Mouse (Mus musculus): ENCODE measurements around the gene Foxd1. TPM values are rescaled to one million over a fixed set of nuclear protein-coding genes. Genes with fewer than 3 reads are reported as not detected.
A peak's percentile ranks its signal among the peaks of the same experiment; 100 is the strongest.

The Foxd1 gene
- polyA plus RNA-seq, 1 experiment from 2014 or later, result 4.6 TPM

DNA sequence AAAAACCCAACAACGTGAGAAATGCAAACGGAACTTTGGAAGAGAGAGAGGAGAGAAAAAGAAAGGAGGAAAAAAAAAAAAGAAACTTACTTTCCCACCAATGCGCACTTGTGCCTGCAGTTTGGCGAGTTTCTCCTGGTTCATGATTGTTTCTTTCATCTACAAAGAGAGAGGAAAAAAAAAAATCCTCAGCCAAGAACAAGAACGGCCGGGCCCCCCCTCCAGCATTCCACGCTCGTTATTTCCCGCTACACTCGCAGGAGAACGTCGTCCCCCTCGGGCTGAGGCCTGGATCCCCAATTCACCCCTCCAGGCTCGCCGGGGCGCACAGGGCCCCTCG is 37.9 kb upstream of the Foxd1 start:
- WGBS, result under 1% methylated on average over 16 of the region's 17 CpGs

DNA sequence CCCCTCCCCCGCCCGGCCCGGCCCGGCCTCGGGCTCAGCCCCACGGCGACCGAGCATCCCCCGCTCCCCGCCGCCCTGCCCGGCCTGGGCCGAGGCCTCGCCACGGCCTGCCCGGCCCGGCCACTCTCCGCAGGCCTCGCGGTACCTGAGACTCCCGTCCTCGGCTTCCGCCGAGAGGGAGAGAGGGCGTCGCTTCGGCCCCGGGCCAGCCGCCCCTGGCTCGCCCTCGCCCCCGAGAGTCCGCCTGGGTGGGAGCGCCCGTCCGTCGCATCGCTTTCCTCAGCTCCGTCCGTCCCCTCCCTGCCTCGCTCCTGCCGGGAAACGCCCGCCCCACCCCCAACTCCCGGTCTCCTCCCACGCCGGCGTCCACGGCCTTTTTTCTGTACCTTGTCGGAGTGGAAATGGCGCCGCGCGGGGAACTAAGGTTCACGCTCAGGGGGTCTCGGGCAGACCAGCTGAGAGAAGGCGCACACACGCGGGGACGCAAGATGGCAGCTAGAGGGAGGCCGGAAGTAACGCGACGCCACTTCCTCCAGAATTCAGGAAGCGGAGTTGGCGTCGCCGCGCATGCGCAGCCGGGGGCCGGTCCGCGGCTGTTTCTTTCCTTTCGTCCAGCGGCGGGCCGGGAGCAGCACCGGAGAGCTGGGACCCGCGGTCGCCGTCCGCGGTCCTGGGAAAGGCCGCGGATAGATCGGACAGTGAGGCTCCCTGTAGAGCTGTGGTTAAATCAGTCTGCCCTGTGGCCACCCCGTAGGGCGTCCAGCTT is 37.4 kb upstream of the Foxd1 start, which contains the start of gene Btf3:
Gene Btf3, minus strand, starts transcription at position 527 of the 766 bp plus-strand sequence.
- Histone ChIP-seq H3K27me3 (ENCODE audit: control insufficient read depth, insufficient read depth, low read length) (no peaks in the 10 kb centered on the region), H3K27ac (ENCODE audit: low read depth, low read length) (peak within 1 kb of the TSS; percentile 74), H3K9ac (ENCODE audit: low read depth, low read length) (peak within 1 kb of the TSS; percentile 96), H3K4me1 (replicated peaks; ENCODE audit: control insufficient read depth, insufficient read depth, low read length) (0 out of 2 replicates have a peak, but pooled peaks cover 2% of the 10 kb centered on the region), H3K9me3 (ENCODE audit: control insufficient read depth, low read length) (no peaks in the 10 kb centered on the region), H3K36me3 (ENCODE audit: control insufficient read depth, insufficient read depth, low read length) (no peaks in the 10 kb centered on the region), H3K4me2 (replicated peaks; ENCODE audit: low read depth, low read length) (peak within 1 kb of the TSS; percentile 46), H3K4me3 (ENCODE audit: low read depth, low read length) (peak within 1 kb of the TSS; percentile 100)
- ATAC-seq (ENCODE audit: low FRiP score) (peak; percentile 95), DNase-seq (ENCODE audit: low spot score) (peak; percentile 97)
- WGBS, result under 1% methylated on average over 61 of the region's 90 CpGs

More for the DNA sequence above, 37.9 kb upstream of the Foxd1 start:
- ATAC-seq (ENCODE audit: low FRiP score) (no peak), DNase-seq (ENCODE audit: low spot score) (no peak)
- 0 out of 2 replicates have a peak, but pooled peaks cover 2% of the 10 kb centered on the region for H3K4me1 ChIP-seq (replicated peaks; ENCODE audit: control insufficient read depth, insufficient read depth, low read length)
- no peaks in the 10 kb centered on the region for H3K27me3 ChIP-seq (ENCODE audit: control insufficient read depth, insufficient read depth, low read length)
- H3K36me3 ChIP-seq (ENCODE audit: control insufficient read depth, insufficient read depth, low read length), result no peaks in the 10 kb centered on the region
- H3K9ac ChIP-seq (ENCODE audit: low read depth, low read length), result peak overlapping the region; percentile 96
- H3K4me2 ChIP-seq (replicated peaks; ENCODE audit: low read depth, low read length), result peak overlapping the region; percentile 42
- H3K9me3 ChIP-seq (ENCODE audit: control insufficient read depth, low read length), result no peaks in the 10 kb centered on the region
- H3K27ac ChIP-seq (ENCODE audit: low read depth, low read length), result peak overlapping the region; percentile 74
- H3K4me3 ChIP-seq (ENCODE audit: low read depth, low read length), result peak overlapping the region; percentile 100

DNA sequence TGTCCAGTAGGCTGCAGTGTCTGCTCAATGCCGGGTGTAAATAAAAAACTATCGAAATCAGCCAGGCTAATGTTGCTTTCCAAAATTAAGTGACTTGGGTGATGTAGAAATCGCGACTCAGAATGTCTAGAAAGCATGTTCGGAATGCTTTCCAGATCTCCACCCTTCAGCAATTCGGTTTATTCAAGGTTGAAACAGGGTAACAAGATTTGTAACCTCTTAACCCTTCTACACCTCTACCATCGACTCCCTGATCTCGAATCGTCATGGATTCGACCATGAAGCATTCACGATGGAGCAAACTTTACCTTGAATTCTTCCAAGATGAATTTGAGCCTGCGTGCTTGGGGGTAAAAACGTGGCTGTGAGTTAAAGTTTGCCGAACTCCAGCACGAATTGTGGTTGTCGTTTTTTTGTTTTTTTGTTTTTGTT is 36.8 kb upstream of the Foxd1 start:
- Histone ChIP-seq H3K4me3 (ENCODE audit: low read depth, low read length) (peak overlapping the region; percentile 100), H3K9me3 (ENCODE audit: control insufficient read depth, low read length) (no peaks in the 10 kb centered on the region), H3K27me3 (ENCODE audit: control insufficient read depth, insufficient read depth, low read length) (no peaks in the 10 kb centered on the region), H3K4me2 (replicated peaks; ENCODE audit: low read depth, low read length) (peak overlapping the region; percentile 46), H3K36me3 (ENCODE audit: control insufficient read depth, insufficient read depth, low read length) (no peaks in the 10 kb centered on the region), H3K4me1 (replicated peaks; ENCODE audit: control insufficient read depth, insufficient read depth, low read length) (0 out of 2 replicates have a peak, but pooled peaks cover 2% of the 10 kb centered on the region), H3K27ac (ENCODE audit: low read depth, low read length) (peak overlapping the region; percentile 74), H3K9ac (ENCODE audit: low read depth, low read length) (peak overlapping the region; percentile 96)
- peak; percentile 18; the same call in 1 of the 2 replicates for ATAC-seq (ENCODE audit: low FRiP score)
- 3% methylated on average over 16 of the region's 16 CpGs for WGBS
- no peak for DNase-seq (ENCODE audit: low spot score)

DNA sequence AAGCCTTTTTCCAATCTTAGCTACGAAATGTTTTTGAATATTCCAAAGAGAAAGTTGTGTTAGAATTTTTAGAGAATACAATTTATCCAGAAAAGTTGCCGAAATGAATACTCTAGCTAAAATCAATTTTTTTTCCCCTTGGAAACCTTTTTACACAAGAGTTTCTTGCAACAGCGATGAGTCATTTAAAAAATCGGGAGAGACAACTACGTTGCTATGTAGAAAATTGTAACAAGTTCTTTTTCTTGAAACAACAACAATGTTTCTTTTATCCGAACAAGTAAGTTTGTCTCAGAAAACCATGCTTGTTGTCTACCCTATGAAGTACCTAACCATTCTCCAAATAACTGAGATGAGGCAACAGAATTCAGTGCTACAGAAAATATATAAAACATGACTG is 36.1 kb upstream of the Foxd1 start:
- 0 out of 2 replicates have a peak, but pooled peaks cover 2% of the 10 kb centered on the region for H3K4me1 ChIP-seq (replicated peaks; ENCODE audit: control insufficient read depth, insufficient read depth, low read length)
- H3K4me3 ChIP-seq (ENCODE audit: low read depth, low read length), result no peak overlapping the region
- DNase-seq (ENCODE audit: low spot score), result no peak
- H3K9me3 ChIP-seq (ENCODE audit: control insufficient read depth, low read length), result no peaks in the 10 kb centered on the region
- H3K27ac ChIP-seq (ENCODE audit: low read depth, low read length), result no peak overlapping the region
- no peak for ATAC-seq (ENCODE audit: low FRiP score)
- H3K36me3 ChIP-seq (ENCODE audit: control insufficient read depth, insufficient read depth, low read length), result no peaks in the 10 kb centered on the region
- no peaks in the 10 kb centered on the region for H3K27me3 ChIP-seq (ENCODE audit: control insufficient read depth, insufficient read depth, low read length)
- no peak overlapping the region for H3K9ac ChIP-seq (ENCODE audit: low read depth, low read length)
- 90% methylated on average over 6 of the region's 6 CpGs for WGBS
- H3K4me2 ChIP-seq (replicated peaks; ENCODE audit: low read depth, low read length), result no peak overlapping the region

DNA sequence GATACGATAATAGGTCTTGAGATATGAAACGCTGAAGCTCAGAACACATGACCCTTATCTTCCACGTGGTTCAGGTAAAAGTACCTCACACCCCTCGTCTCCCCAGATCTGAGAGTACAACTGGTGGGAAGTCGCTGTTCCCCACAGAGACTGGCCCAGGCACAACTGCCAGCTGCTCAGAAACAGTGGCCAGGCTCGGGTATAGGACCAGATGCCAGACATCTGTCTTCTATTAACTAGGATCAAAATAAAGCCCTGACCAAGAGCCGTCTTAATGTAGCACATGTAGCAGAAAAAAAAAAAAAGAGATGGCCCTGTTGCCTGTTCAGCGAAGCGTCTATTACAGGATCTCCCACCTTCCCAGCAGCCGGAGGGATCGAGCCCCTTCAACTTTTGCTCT is 29.0 kb upstream of the Foxd1 start:
- no peak for ATAC-seq (ENCODE audit: low FRiP score)
- Histone ChIP-seq H3K4me3 (ENCODE audit: low read depth, low read length) (no peak overlapping the region), H3K4me1 (replicated peaks; ENCODE audit: control insufficient read depth, insufficient read depth, low read length) (no peaks in the 10 kb centered on the region), H3K36me3 (ENCODE audit: control insufficient read depth, insufficient read depth, low read length) (no peaks in the 10 kb centered on the region), H3K4me2 (replicated peaks; ENCODE audit: low read depth, low read length) (no peak overlapping the region), H3K9ac (ENCODE audit: low read depth, low read length) (no peak overlapping the region), H3K27ac (ENCODE audit: low read depth, low read length) (no peak overlapping the region), H3K9me3 (ENCODE audit: control insufficient read depth, low read length) (no peaks in the 10 kb centered on the region), H3K27me3 (ENCODE audit: control insufficient read depth, insufficient read depth, low read length) (no peaks in the 10 kb centered on the region)
- 74% methylated on average over 11 of the region's 11 CpGs for WGBS
- DNase-seq (ENCODE audit: low spot score), result no peak

DNA sequence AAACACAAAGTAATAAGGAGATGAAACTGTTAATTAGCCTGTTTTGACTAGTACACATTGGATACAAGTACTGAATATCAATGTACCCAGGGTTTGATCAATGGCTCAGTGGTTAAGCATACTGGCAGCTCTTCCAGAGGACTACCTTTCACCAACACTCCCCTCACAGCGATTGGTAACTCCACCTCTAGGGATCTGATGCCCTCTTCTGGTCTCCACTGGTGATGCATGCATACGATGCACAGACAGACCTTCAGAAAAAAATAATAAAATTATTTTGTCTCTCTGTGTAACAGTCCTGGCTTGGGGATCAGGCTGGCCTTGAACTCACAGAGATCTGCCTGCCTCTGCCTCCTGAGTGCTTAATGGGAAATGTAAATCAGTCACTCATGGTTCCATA is 21.9 kb upstream of the Foxd1 start:
- H3K9ac ChIP-seq (ENCODE audit: low read depth, low read length), result no peak overlapping the region
- DNase-seq (ENCODE audit: low spot score), result no peak

DNA sequence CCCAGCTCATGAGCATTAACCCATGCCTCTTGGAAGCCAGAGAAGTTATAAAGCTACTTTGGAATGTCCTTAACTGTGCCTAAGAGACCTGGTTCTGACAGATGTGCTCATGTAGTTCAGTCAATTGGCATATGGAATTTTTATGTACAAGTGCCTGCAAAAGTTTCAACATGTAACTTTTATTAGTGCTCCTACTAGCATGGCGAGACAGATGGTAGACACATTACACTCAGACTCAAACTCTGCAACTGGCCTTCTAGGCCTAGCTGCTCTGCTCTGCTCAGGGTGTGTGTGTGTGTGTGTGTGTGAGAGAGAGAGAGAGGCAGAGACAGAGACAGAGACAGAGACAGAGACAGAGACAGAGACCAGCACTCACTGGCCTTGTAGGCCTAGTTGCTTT is 17.8 kb upstream of the Foxd1 start:
- Histone ChIP-seq H3K27ac (ENCODE audit: low read depth, low read length) (no peak overlapping the region), H3K4me1 (replicated peaks; ENCODE audit: control insufficient read depth, insufficient read depth, low read length) (no peaks in the 10 kb centered on the region), H3K27me3 (ENCODE audit: control insufficient read depth, insufficient read depth, low read length) (no peaks in the 10 kb centered on the region), H3K9ac (ENCODE audit: low read depth, low read length) (no peak overlapping the region), H3K36me3 (ENCODE audit: control insufficient read depth, insufficient read depth, low read length) (no peaks in the 10 kb centered on the region), H3K4me2 (replicated peaks; ENCODE audit: low read depth, low read length) (no peak overlapping the region), H3K4me3 (ENCODE audit: low read depth, low read length) (no peak overlapping the region), H3K9me3 (ENCODE audit: control insufficient read depth, low read length) (no peaks in the 10 kb centered on the region)
- ATAC-seq (ENCODE audit: low FRiP score) (no peak), DNase-seq (ENCODE audit: low spot score) (no peak)
- WGBS, result 81% methylated on average over 1 of the region's 1 CpGs

More for the DNA sequence above, 21.9 kb upstream of the Foxd1 start:
- no peaks in the 10 kb centered on the region for H3K36me3 ChIP-seq (ENCODE audit: control insufficient read depth, insufficient read depth, low read length)
- no peaks in the 10 kb centered on the region for H3K9me3 ChIP-seq (ENCODE audit: control insufficient read depth, low read length)
- WGBS, result 55% methylated on average over 2 of the region's 2 CpGs
- no peak overlapping the region for H3K4me2 ChIP-seq (replicated peaks; ENCODE audit: low read depth, low read length)
- H3K27ac ChIP-seq (ENCODE audit: low read depth, low read length), result no peak overlapping the region
- no peaks in the 10 kb centered on the region for H3K4me1 ChIP-seq (replicated peaks; ENCODE audit: control insufficient read depth, insufficient read depth, low read length)
- no peaks in the 10 kb centered on the region for H3K27me3 ChIP-seq (ENCODE audit: control insufficient read depth, insufficient read depth, low read length)
- ATAC-seq (ENCODE audit: low FRiP score), result no peak
- H3K4me3 ChIP-seq (ENCODE audit: low read depth, low read length), result no peak overlapping the region

DNA sequence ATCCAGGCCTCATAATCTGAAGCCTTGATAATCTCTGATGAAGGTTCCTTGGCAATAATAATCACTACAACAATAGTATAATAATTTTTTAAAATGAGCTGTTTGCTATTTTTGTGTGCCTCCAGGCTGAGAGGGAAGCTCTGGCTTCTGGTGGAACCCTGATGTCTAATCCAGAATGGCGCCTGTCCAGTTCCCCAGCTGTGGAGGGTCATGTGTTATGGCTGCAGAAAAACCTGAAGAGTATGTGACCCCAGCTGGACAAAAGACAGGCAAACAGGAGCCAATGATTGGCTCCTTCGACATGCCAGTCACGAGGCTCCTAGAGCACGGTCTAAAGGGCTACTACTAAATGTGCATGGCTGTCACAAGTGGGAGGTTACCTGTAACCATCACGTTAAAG is 13.5 kb upstream of the Foxd1 start:
- no peaks in the 10 kb centered on the region for H3K36me3 ChIP-seq (ENCODE audit: control insufficient read depth, insufficient read depth, low read length)
- H3K27ac ChIP-seq (ENCODE audit: low read depth, low read length), result no peak overlapping the region
- 73% methylated on average over 5 of the region's 5 CpGs for WGBS
- H3K4me3 ChIP-seq (ENCODE audit: low read depth, low read length), result no peak overlapping the region
- H3K4me1 ChIP-seq (replicated peaks; ENCODE audit: control insufficient read depth, insufficient read depth, low read length), result no peaks in the 10 kb centered on the region
- no peak for ATAC-seq (ENCODE audit: low FRiP score)
- H3K9me3 ChIP-seq (ENCODE audit: control insufficient read depth, low read length), result no peaks in the 10 kb centered on the region
- H3K27me3 ChIP-seq (ENCODE audit: control insufficient read depth, insufficient read depth, low read length), result no peaks in the 10 kb centered on the region
- no peak for DNase-seq (ENCODE audit: low spot score)
- no peak overlapping the region for H3K9ac ChIP-seq (ENCODE audit: low read depth, low read length)
- no peak overlapping the region for H3K4me2 ChIP-seq (replicated peaks; ENCODE audit: low read depth, low read length)

DNA sequence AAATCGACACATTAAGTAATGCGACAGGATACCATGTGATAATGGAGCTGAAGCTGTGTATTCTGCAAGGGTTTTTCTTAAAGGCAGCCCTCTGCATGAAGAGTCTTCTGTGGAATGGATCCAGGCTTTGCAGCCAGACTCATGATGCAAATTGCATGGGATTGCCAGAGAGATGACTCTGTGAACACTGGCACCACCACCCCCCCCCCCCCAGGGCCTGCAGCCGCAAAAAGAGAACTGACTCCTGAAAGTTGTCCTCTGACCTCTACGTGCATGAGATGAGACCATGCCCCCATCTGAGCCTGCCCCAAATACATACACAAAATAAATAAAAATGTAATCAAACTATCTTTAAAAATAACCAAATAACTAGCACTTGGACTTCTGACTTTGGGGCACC is 4.6 kb upstream of the Foxd1 start:
- Histone ChIP-seq H3K9ac (ENCODE audit: low read depth, low read length) (no peak overlapping the region), H3K4me3 (ENCODE audit: low read depth, low read length) (no peak overlapping the region), H3K9me3 (ENCODE audit: control insufficient read depth, low read length) (no peaks in the 10 kb centered on the region), H3K4me2 (replicated peaks; ENCODE audit: low read depth, low read length) (no peak overlapping the region), H3K27me3 (ENCODE audit: control insufficient read depth, insufficient read depth, low read length) (peaks cover 41% of the 10 kb centered on the region), H3K4me1 (replicated peaks; ENCODE audit: control insufficient read depth, insufficient read depth, low read length) (peaks cover 7% of the 10 kb centered on the region; the same call in 1 of the 2 replicates), H3K27ac (ENCODE audit: low read depth, low read length) (no peak overlapping the region), H3K36me3 (ENCODE audit: control insufficient read depth, insufficient read depth, low read length) (no peaks in the 10 kb centered on the region)
- 73% methylated on average over 4 of the region's 4 CpGs for WGBS
- no peak for ATAC-seq (ENCODE audit: low FRiP score)
- no peak for DNase-seq (ENCODE audit: low spot score)

Data from hindbrain, embryonic 11.5 days (tissue).